Mouse (Mus musculus) hindbrain, embryonic 12.5 days (tissue): ENCODE results near the gene Ankrd13b. TPM values are rescaled to one million over a fixed set of nuclear protein-coding genes. Genes with fewer than 3 reads are reported as not detected.

Source experiments
- ATAC-seq: fragments of 200-750 bp; cut with Nextera tagmentation; 2 replicates; pipeline ENCODE4 v1.8.0; 2017; ENCODE audit warnings: moderate TSS enrichment; ENCODE audit not compliant: low FRiP score
- H3K27ac ChIP-seq: fragments of 300-500 bp; sonication (generic); 2 replicates; pipeline ENCODE4 v1.5.1; 2016; ENCODE audit warnings: mild to moderate bottlenecking
- H3K27me3 ChIP-seq: fragments of 300-500 bp; sonication (generic); 2 replicates; pipeline ENCODE4 v1.6.1; 2016; ENCODE audit warnings: mild to moderate bottlenecking
- H3K36me3 ChIP-seq: fragments of 300-500 bp; sonication (generic); 2 replicates; pipeline ENCODE4 v1.6.1; 2016; ENCODE audit warnings: mild to moderate bottlenecking
- H3K4me1 ChIP-seq: fragments of 300-500 bp; sonication (generic); 2 replicates; pipeline ENCODE4 v1.6.1; 2016
- H3K4me2 ChIP-seq: fragments of 300-500 bp; sonication (generic); replicated peaks from 2 replicates; pipeline ENCODE4 v1.6.1; 2016; ENCODE audit warnings: mild to moderate bottlenecking
- H3K4me3 ChIP-seq: fragments of 300-500 bp; sonication (generic); 2 replicates; pipeline ENCODE4 v1.5.1; 2016; ENCODE audit warnings: mild to moderate bottlenecking
- H3K9ac ChIP-seq: fragments of 300-500 bp; sonication (generic); 2 replicates; pipeline ENCODE4 v1.6.1; 2016; ENCODE audit warnings: mild to moderate bottlenecking, moderate library complexity
- H3K9me3 ChIP-seq: fragments of 300-500 bp; sonication (generic); replicated peaks from 2 replicates; pipeline ENCODE4 v1.6.1; 2016; ENCODE audit warnings: mild to moderate bottlenecking
- WGBS: fragments of 180-500 bp; shearing (Covaris S2); methylation state at CpG from one replicate; pipeline ENCODE4 v1.1.7; 2016; 5-methylcytosine and 5-hydroxymethylcytosine counted together
- polyA plus RNA-seq: library from polyadenylated mRNA; unstranded; fragments of >200 nt; fragmentation: Nextera tagmentation; extraction: Ambion mirVana; gene quantifications from 2 replicates; pipeline ENCODE4 v1.2.1, GENCODE M21; 2016

Ankrd13b gene
- polyA plus RNA-seq, 1 experiment from 2014 or later, result 29.2 TPM

GRCm38 (mm10) chr11:77463101-77463445 is 26.4 kb downstream of the Ankrd13b start:
- 56% methylated on average over 8 of the region's 8 CpGs for WGBS
- peak overlapping the region; percentile 99 for H3K4me2 ChIP-seq
- peak overlapping the region; percentile 54; the same call in 1 of the 2 replicates for H3K4me3 ChIP-seq
- no peak for ATAC-seq
- no peaks in the 10 kb centered on the region for H3K9me3 ChIP-seq
- H3K27ac ChIP-seq, result no peak overlapping the region
- peaks cover 18% of the 10 kb centered on the region for H3K4me1 ChIP-seq
- peaks cover 80% of the 10 kb centered on the region for H3K27me3 ChIP-seq
- H3K9ac ChIP-seq, result peak overlapping the region; percentile 64; the same call in 1 of the 2 replicates
- no peaks in the 10 kb centered on the region for H3K36me3 ChIP-seq

- Histone ChIP-seq H3K9me3 (no peaks in the 10 kb centered on the region), H3K4me2 (peak within 1 kb of the TSS; percentile 99), H3K36me3 (no peaks in the 10 kb centered on the region), H3K27ac (no peak within 1 kb of the TSS), H3K9ac (peak within 1 kb of the TSS; percentile 64), H3K4me1 (peaks cover 14% of the 10 kb centered on the region), H3K27me3 (peaks cover 74% of the 10 kb centered on the region), H3K4me3 (peak within 1 kb of the TSS; percentile 54)
- WGBS, result under 1% methylated on average over 72 of the region's 73 CpGs
- ATAC-seq, result peak; percentile 51; the same call in 1 of the 2 replicates
These were observed 27.0 kb downstream of the Ankrd13b start, which contains the start of gene Coro6 for GRCm38 (mm10) chr11:77462283-77463100. TSS of gene Coro6 (plus strand) at chr11:77462411.

GRCm38 (mm10) chr11:77461856-77462255 is 27.6 kb downstream of the Ankrd13b start:
- WGBS, result 2% methylated on average over 6 of the region's 6 CpGs
- H3K4me1 ChIP-seq, result peaks cover 13% of the 10 kb centered on the region
- no peaks in the 10 kb centered on the region for H3K36me3 ChIP-seq
- no peak for ATAC-seq
- peak overlapping the region; percentile 99 for H3K4me2 ChIP-seq
- H3K27me3 ChIP-seq, result peaks cover 68% of the 10 kb centered on the region
- no peak overlapping the region for H3K27ac ChIP-seq
- no peaks in the 10 kb centered on the region for H3K9me3 ChIP-seq
- H3K9ac ChIP-seq, result peak overlapping the region; percentile 64
- peak overlapping the region; percentile 54 for H3K4me3 ChIP-seq

GRCm38 (mm10) chr11:77456866-77457265 is 32.6 kb downstream of the Ankrd13b start:
- H3K9me3 ChIP-seq, result no peaks in the 10 kb centered on the region
- peaks cover under 1% of the 10 kb centered on the region for H3K4me1 ChIP-seq
- no peak for ATAC-seq
- peaks cover 20% of the 10 kb centered on the region for H3K27me3 ChIP-seq
- H3K4me2 ChIP-seq, result no peak overlapping the region
- H3K4me3 ChIP-seq, result no peak overlapping the region
- H3K27ac ChIP-seq, result no peak overlapping the region
- WGBS, result 88% methylated on average over 6 of the region's 6 CpGs
- H3K9ac ChIP-seq, result no peak overlapping the region
- peaks cover 16% of the 10 kb centered on the region for H3K36me3 ChIP-seq

GRCm38 (mm10) chr11:77455770-77456510 is 33.5 kb downstream of the Ankrd13b start:
- H3K27ac ChIP-seq, result no peak overlapping the region
- H3K9me3 ChIP-seq, result no peaks in the 10 kb centered on the region
- peaks cover 11% of the 10 kb centered on the region for H3K27me3 ChIP-seq
- no peak overlapping the region for H3K4me2 ChIP-seq
- ATAC-seq, result no peak
- WGBS, result 89% methylated on average over 9 of the region's 9 CpGs
- H3K4me3 ChIP-seq, result no peak overlapping the region
- H3K4me1 ChIP-seq, result no peaks in the 10 kb centered on the region
- peaks cover 16% of the 10 kb centered on the region for H3K36me3 ChIP-seq
- no peak overlapping the region for H3K9ac ChIP-seq

GRCm38 (mm10) chr11:77453388-77453787 is 36.1 kb downstream of the Ankrd13b start:
- ATAC-seq, result no peak
- H3K27ac ChIP-seq, result no peak overlapping the region
- no peaks in the 10 kb centered on the region for H3K27me3 ChIP-seq
- no peak overlapping the region for H3K4me2 ChIP-seq
- peaks cover 26% of the 10 kb centered on the region for H3K36me3 ChIP-seq
- no peak overlapping the region for H3K4me3 ChIP-seq
- no peaks in the 10 kb centered on the region for H3K9me3 ChIP-seq
- H3K9ac ChIP-seq, result no peak overlapping the region
- H3K4me1 ChIP-seq, result no peaks in the 10 kb centered on the region
- 92% methylated on average over 2 of the region's 2 CpGs for WGBS

GRCm38 (mm10) chr11:77451670-77452069 is 37.8 kb downstream of the Ankrd13b start:
- no peak overlapping the region for H3K27ac ChIP-seq
- H3K9me3 ChIP-seq, result no peaks in the 10 kb centered on the region
- WGBS, result 93% methylated on average over 2 of the region's 2 CpGs
- no peaks in the 10 kb centered on the region for H3K4me1 ChIP-seq
- no peak overlapping the region for H3K4me2 ChIP-seq
- H3K27me3 ChIP-seq, result no peaks in the 10 kb centered on the region
- no peak for ATAC-seq
- H3K36me3 ChIP-seq, result peaks cover 26% of the 10 kb centered on the region
- H3K4me3 ChIP-seq, result no peak overlapping the region
- H3K9ac ChIP-seq, result no peak overlapping the region

GRCm38 (mm10) chr11:77449224-77449623 is 40.3 kb downstream of the Ankrd13b start:
- Histone ChIP-seq H3K27me3 (no peaks in the 10 kb centered on the region), H3K9ac (no peak overlapping the region), H3K27ac (no peak overlapping the region), H3K9me3 (no peaks in the 10 kb centered on the region), H3K4me1 (no peaks in the 10 kb centered on the region), H3K36me3 (peaks cover 20% of the 10 kb centered on the region), H3K4me3 (no peak overlapping the region), H3K4me2 (no peak overlapping the region)
- WGBS, result 93% methylated on average over 7 of the region's 7 CpGs
- no peak for ATAC-seq

GRCm38 (mm10) chr11:77446628-77447041 is 42.8 kb downstream of the Ankrd13b start:
- H3K9ac ChIP-seq, result no peak overlapping the region
- peaks cover 21% of the 10 kb centered on the region for H3K36me3 ChIP-seq
- H3K9me3 ChIP-seq, result no peaks in the 10 kb centered on the region
- no peak for ATAC-seq
- H3K4me3 ChIP-seq, result no peak overlapping the region
- H3K27ac ChIP-seq, result no peak overlapping the region
- WGBS, result 64% methylated on average over 6 of the region's 6 CpGs
- no peaks in the 10 kb centered on the region for H3K27me3 ChIP-seq
- no peaks in the 10 kb centered on the region for H3K4me1 ChIP-seq
- H3K4me2 ChIP-seq, result no peak overlapping the region

- no peak overlapping the region for H3K9ac ChIP-seq
- H3K4me2 ChIP-seq, result no peak overlapping the region
- no peaks in the 10 kb centered on the region for H3K27me3 ChIP-seq
- no peak for ATAC-seq
- no peaks in the 10 kb centered on the region for H3K9me3 ChIP-seq
- peaks cover 28% of the 10 kb centered on the region for H3K36me3 ChIP-seq
- no peak overlapping the region for H3K4me3 ChIP-seq
- WGBS, result 86% methylated on average over 2 of the region's 2 CpGs
- no peak overlapping the region for H3K27ac ChIP-seq
- no peaks in the 10 kb centered on the region for H3K4me1 ChIP-seq
These were observed 44.5 kb downstream of the Ankrd13b start for GRCm38 (mm10) chr11:77444939-77445338.

- no peak for ATAC-seq
- Histone ChIP-seq H3K9ac (no peak overlapping the region), H3K4me1 (no peaks in the 10 kb centered on the region), H3K27ac (no peak overlapping the region), H3K4me3 (no peak overlapping the region), H3K27me3 (no peaks in the 10 kb centered on the region), H3K4me2 (no peak overlapping the region), H3K36me3 (peaks cover 37% of the 10 kb centered on the region), H3K9me3 (no peaks in the 10 kb centered on the region)
- 84% methylated on average over 7 of the region's 7 CpGs for WGBS
These were observed 47.0 kb downstream of the Ankrd13b start for GRCm38 (mm10) chr11:77442186-77443170.

- WGBS, result 89% methylated on average over 8 of the region's 8 CpGs
- peaks cover 38% of the 10 kb centered on the region for H3K36me3 ChIP-seq
- ATAC-seq, result no peak
- no peak overlapping the region for H3K4me2 ChIP-seq
- no peak overlapping the region for H3K4me3 ChIP-seq
- no peak overlapping the region for H3K9ac ChIP-seq
- H3K4me1 ChIP-seq, result no peaks in the 10 kb centered on the region
- H3K27ac ChIP-seq, result no peak overlapping the region
- H3K27me3 ChIP-seq, result no peaks in the 10 kb centered on the region
- H3K9me3 ChIP-seq, result no peaks in the 10 kb centered on the region
These were observed 48.5 kb downstream of the Ankrd13b start for GRCm38 (mm10) chr11:77441020-77441419.
